ENCODE assay signal across 7 mouse cellular contexts in the genomic region with DNA sequence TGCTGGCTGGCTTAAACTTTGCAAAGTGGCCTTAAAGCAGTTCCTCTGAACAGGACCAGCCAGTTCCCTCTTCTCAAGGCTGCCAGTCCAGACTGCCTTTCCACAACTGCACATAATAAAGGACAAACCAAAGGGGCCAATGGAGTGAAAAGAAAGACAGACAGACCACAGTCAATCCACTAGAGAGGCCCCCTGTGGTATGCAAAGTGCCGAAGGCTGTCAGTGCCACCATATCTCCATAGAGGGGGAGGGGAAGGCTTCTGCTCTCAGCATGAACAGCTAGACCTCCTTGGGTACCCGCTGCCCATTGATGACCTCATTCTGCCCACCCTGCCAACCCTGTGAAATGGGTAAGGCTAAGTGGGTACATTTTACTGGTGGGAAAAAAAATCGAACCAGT. TPM values are rescaled to one million over a fixed set of nuclear protein-coding genes. Genes with fewer than 3 reads are reported as not detected.
A peak's percentile ranks its signal among the peaks of the same experiment; 100 is the strongest.
DNase-seq lines count a peak whose midpoint lies in the region; ATAC-seq and TF ChIP-seq lines count a peak whose summit lies in the region.

No protein-coding gene starts in this region.

- H3K4me3 ChIP-seq in kidney, adult 2 months (ENCODE audit: insufficient read depth, low read depth, low read length) = no peak overlapping the region
- H3K4me3 ChIP-seq in forebrain, embryonic 15.5 days = no peak overlapping the region
- no peak overlapping the region for H3K4me3 ChIP-seq in liver, postnatal 0 days (ENCODE audit: low read depth, low read length)

- TF ChIP-seq EP300 in liver, postnatal 0 days (IDR thresholded peaks at IDR 0.05; ENCODE audit: low read depth) = no peak

- ATAC-seq in forebrain, embryonic 15.5 days (replicated peaks) = 0 out of 2 replicates have a peak, but pooled peaks have one; percentile 58
- ATAC-seq in liver, postnatal 0 days = no peak

- TF ChIP-seq POLR2A in kidney, adult 2 months (IDR thresholded peaks at IDR 0.05; ENCODE audit: low read depth, low read length) = no peak

- 44% methylated on average over 3 of the region's 3 CpGs for WGBS in kidney, adult 2 months
- 26% methylated on average over 3 of the region's 3 CpGs for WGBS in forebrain, embryonic 15.5 days
- WGBS in liver, postnatal 0 days (ENCODE audit: insufficient replicate concordance) = 14% methylated on average over 3 of the region's 3 CpGs

- no peak for TF ChIP-seq CTCF in kidney, adult 2 months (conservative IDR thresholded peaks at IDR 0.05; ENCODE audit: insufficient read depth, insufficient read length, low read depth, low read length)
- TF ChIP-seq CTCF in liver, postnatal 0 days (IDR thresholded peaks at IDR 0.05; ENCODE audit: low read depth) = no peak

- no peak overlapping the region for H3K9ac ChIP-seq in forebrain, embryonic 15.5 days (replicated peaks)
- no peak overlapping the region for H3K9ac ChIP-seq in liver, postnatal 0 days (replicated peaks)

- no peak for DNase-seq in kidney, adult 2 months
- no peak for DNase-seq in kidney, adult 9 months
- DNase-seq in embryo, embryonic 10.5 days (ENCODE audit: low spot score) = peak; percentile 35
- DNase-seq in liver, postnatal 0 days = no peak
- DNase-seq in MN1 (ENCODE audit: low spot score) = no peak
- no peak for DNase-seq in cerebellum, adult 18-20 months

- no peak overlapping the region for H3K4me2 ChIP-seq in forebrain, embryonic 15.5 days (replicated peaks)
- H3K4me2 ChIP-seq in liver, postnatal 0 days (ENCODE audit: low read depth, low read length) = no peak overlapping the region

- H3K27ac ChIP-seq in kidney, adult 2 months (ENCODE audit: insufficient read depth, low read depth, low read length) = peak overlapping the region; percentile 92
- H3K27ac ChIP-seq in forebrain, embryonic 15.5 days (replicated peaks) = no peak overlapping the region
- peak overlapping the region; percentile 80 for H3K27ac ChIP-seq in liver, postnatal 0 days (ENCODE audit: low read depth)

- peaks cover 45% of the 10 kb centered on the region for H3K4me1 ChIP-seq in kidney, adult 2 months (ENCODE audit: control insufficient read depth, insufficient read depth, low read length)
- H3K4me1 ChIP-seq in forebrain, embryonic 15.5 days = peaks cover 20% of the 10 kb centered on the region
- H3K4me1 ChIP-seq in liver, postnatal 0 days (ENCODE audit: insufficient read depth) = peaks cover 26% of the 10 kb centered on the region

- H3K36me3 ChIP-seq in kidney, adult 2 months (ENCODE audit: control insufficient read depth, insufficient read depth, low read length) = no peaks in the 10 kb centered on the region
- no peaks in the 10 kb centered on the region for H3K36me3 ChIP-seq in forebrain, embryonic 15.5 days
- no peaks in the 10 kb centered on the region for H3K36me3 ChIP-seq in liver, postnatal 0 days (replicated peaks; ENCODE audit: insufficient read depth, low read length)

- H3K9me3 ChIP-seq in forebrain, embryonic 15.5 days = no peaks in the 10 kb centered on the region
- H3K9me3 ChIP-seq in liver, postnatal 0 days (ENCODE audit: low read length) = no peaks in the 10 kb centered on the region

- no peaks in the 10 kb centered on the region for H3K27me3 ChIP-seq in kidney, adult 2 months (replicated peaks; ENCODE audit: control insufficient read depth, insufficient read depth, low read length)
- H3K27me3 ChIP-seq in forebrain, embryonic 15.5 days = no peaks in the 10 kb centered on the region
- no peaks in the 10 kb centered on the region for H3K27me3 ChIP-seq in liver, postnatal 0 days (ENCODE audit: insufficient read depth, low read length)

RNA-seq across cellular contexts. Expression of gene Hlf, which starts 34.7 kb away (rescaled TPM):
- polyA plus RNA-seq in kidney, adult 2 months (2012; rRNA removed) = 36.5 and 39.7 TPM in 2 replicates
- polyA plus RNA-seq in forebrain, embryonic 15.5 days (2015; fragmentation: Nextera tagmentation; extraction: Ambion mirVana) = 4.2 TPM in 2 replicates
- polyA plus RNA-seq in liver, postnatal 0 days (2015; fragmentation: Nextera tagmentation; extraction: Ambion mirVana) = 8.8 and 9.6 TPM in 2 replicates
